Mouse (Mus musculus) bone marrow macrophage, adult 2 months (primary cell): ENCODE measurements around the gene Krtap2-4.

ENCODE experiments used
- CTCF ChIP-seq: IDR thresholded peaks from 2 replicates; pipeline ENCODE4 v1.5.1; 2012; ENCODE audit warnings: low read depth, mild to moderate bottlenecking, low read length, moderate library complexity
- POLR2A ChIP-seq: IDR thresholded peaks from 2 replicates; pipeline ENCODE4 v1.6.1; 2012; ENCODE audit warnings: mild to moderate bottlenecking, low read depth, low read length, borderline replicate concordance

GRCm38 (mm10) chr11:99580636-99581035 lies 34.0 kb downstream of the Krtap2-4 start, which contains the start of gene Krtap1-5:
- TF ChIP-seq CTCF (no peak), POLR2A (no peak)
